Mouse (Mus musculus) cerebellum, adult 9-10 months (tissue): ENCODE results near the gene Cryab.
A peak's percentile ranks its signal among the peaks of the same experiment; 100 is the strongest.

Source experiments
- DNase-seq: peaks from one replicate; pipeline ENCODE4 v3.0.0; 2022

Gene Cryab

GRCm38 (mm10) chr9:50800985-50801384, 49.9 kb downstream of the Cryab start:
- DNase-seq, result peak; percentile 46

GRCm38 (mm10) chr9:50803055-50803671, 52.0 kb downstream of the Cryab start:
- DNase-seq, result no peak
